Mouse (Mus musculus) bone marrow macrophage, adult 2 months (primary cell): ENCODE results near the gene Zfp277.

Source experiments
- CTCF ChIP-seq: IDR thresholded peaks from 2 replicates; pipeline ENCODE4 v1.5.1; 2012; ENCODE audit warnings: low read depth, mild to moderate bottlenecking, low read length, moderate library complexity
- POLR2A ChIP-seq: IDR thresholded peaks from 2 replicates; pipeline ENCODE4 v1.6.1; 2012; ENCODE audit warnings: mild to moderate bottlenecking, low read depth, low read length, borderline replicate concordance

DNA sequence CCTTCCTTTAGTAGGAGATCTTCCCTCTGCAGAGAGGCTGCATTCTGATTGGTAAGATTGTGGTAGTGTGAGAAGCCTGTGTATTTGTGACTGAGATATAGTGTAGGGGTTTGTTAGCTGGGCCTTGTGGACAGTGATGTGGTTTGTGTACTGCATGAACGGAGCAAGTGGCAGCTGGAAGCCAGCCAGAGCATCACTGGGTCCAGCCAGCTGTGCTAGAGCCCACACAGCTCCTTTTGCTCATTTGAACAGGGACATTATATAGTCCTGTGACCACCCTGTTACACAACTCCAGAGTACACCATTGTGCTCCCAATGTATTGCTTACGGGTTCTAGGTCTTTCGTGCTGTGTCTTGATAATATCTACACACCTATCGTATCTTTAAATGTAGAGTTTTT lies 22.5 kb upstream of the Zfp277 start:
- TF ChIP-seq CTCF (no peak), POLR2A (no peak)
